Mouse (Mus musculus) olfactory bulb, adult 2 months (tissue): ENCODE measurements at regions not wholly inside any gene's neighbourhood (a gene's known extent, or its start where the extent isn't known, plus 50 kb on each side); places are given as distances from the start of the nearest gene placed in this dataset.

ENCODE experiments used
- CTCF ChIP-seq: fragments of 200-500 bp; IDR thresholded peaks from 2 replicates; pipeline ENCODE4 v1.5.1; 2012; ENCODE audit warnings: low read depth, mild to moderate bottlenecking, low read length, moderate library complexity; ENCODE audit not compliant: insufficient read depth
- POLR2A ChIP-seq: fragments of 200-500 bp; IDR thresholded peaks from 2 replicates; pipeline ENCODE4 v1.6.1; 2012; ENCODE audit warnings: mild to moderate bottlenecking, low read depth, low read length, moderate library complexity; ENCODE audit not compliant: insufficient read depth

- TF ChIP-seq POLR2A (no peak), CTCF (no peak)
Measured at GRCm38 (mm10) chr12:71489295-71489694, 179.6 kb downstream of the Dact1 start.
